Mouse (Mus musculus): ENCODE data around the gene Adm2. TPM values are rescaled to one million over a fixed set of nuclear protein-coding genes. Genes with fewer than 3 reads are reported as not detected.

Adm2 gene
- total and polyA plus RNA-seq, 3 experiments, result 0.23 to 4.5 (median 0.66) TPM

- Histone ChIP-seq H3K36me3 (replicated peaks in 1 of 2; ENCODE audit: control insufficient read depth in 1 of 2, insufficient read depth in 1 of 2, low read length in 1 of 2) (peaks cover 32 to 56% of the 10 kb centered on the region in 2 experiments), H3K4me1 (ENCODE audit: control insufficient read depth in 1 of 2, insufficient read depth in 2 of 2) (peaks cover 10 to 13% of the 10 kb centered on the region in 2 experiments), H3K79me2 (replicated peaks; ENCODE audit: control insufficient read depth, extremely low read depth, insufficient read depth, poor library complexity, severe bottlenecking) (peaks cover 22% of the 10 kb centered on the region), H3K27ac (ENCODE audit: insufficient read depth, low read depth) (no peak overlapping the region), H3K9me3 (replicated peaks; ENCODE audit: low read length) (no peaks in the 10 kb centered on the region), H3K27me3 (replicated peaks) (no peaks in the 10 kb centered on the region), H3K4me2 (ENCODE audit: insufficient read depth, low read depth, poor library complexity, severe bottlenecking) (no peak overlapping the region), H3K9ac (ENCODE audit: insufficient read depth, low read depth) (no peak overlapping the region), H3K4me3 (replicated peaks in 1 of 3; ENCODE audit: low read depth in 2 of 3, low read length in 2 of 3, poor library complexity in 1 of 3) (no peak overlapping the region)
- no peak for DNase-seq (ENCODE audit: extremely low read depth)
- TF ChIP-seq MXI1 (IDR thresholded peaks at IDR 0.05; ENCODE audit: low read depth, low read length), result no peak
- in situ Hi-C loops (cut with MboI; ENCODE audit: low pct_ligation_motif_present, low pct_unique_long_range_greater_than_20kb, low sequenced_read_pairs) (loop anchor here (25.0 kb wide), 1 partner anchor 240 kb away; the partner anchor contains the start of gene Tubgcp6), dilution Hi-C loops (cut with MboI; ENCODE audit: extremely low pct_ligation_motif_present, extremely low pct_unique_long_range_greater_than_20kb, low sequenced_read_pairs) (no loop called here)
These were observed 29.5 kb downstream of the Adm2 start for GRCm38 (mm10) chr15:89352054-89352453.

GRCm38 (mm10) chr15:89352795-89353194 is 30.3 kb downstream of the Adm2 start:
- no peak overlapping the region for H3K9ac ChIP-seq (ENCODE audit: insufficient read depth, low read depth)
- H3K36me3 ChIP-seq (replicated peaks in 1 of 2; ENCODE audit: control insufficient read depth in 1 of 2, insufficient read depth in 1 of 2, low read length in 1 of 2), result peaks cover 32 to 56% of the 10 kb centered on the region in 2 experiments
- in situ Hi-C loops (cut with MboI; ENCODE audit: low pct_ligation_motif_present, low pct_unique_long_range_greater_than_20kb, low sequenced_read_pairs), result loop anchor here (25.0 kb wide), 1 partner anchor 240 kb away; the partner anchor contains the start of gene Tubgcp6
- no peak for DNase-seq (ENCODE audit: extremely low read depth)
- TF ChIP-seq MAFK (IDR thresholded peaks at IDR 0.05; ENCODE audit: insufficient replicate concordance, low read length), result no peak
- no peaks in the 10 kb centered on the region for H3K27me3 ChIP-seq (replicated peaks)
- no peak overlapping the region for H3K4me3 ChIP-seq (replicated peaks in 1 of 3; ENCODE audit: low read depth in 2 of 3, low read length in 2 of 3, poor library complexity in 1 of 3)
- H3K27ac ChIP-seq (ENCODE audit: insufficient read depth, low read depth), result no peak overlapping the region
- peaks cover 29% of the 10 kb centered on the region for H3K79me2 ChIP-seq (replicated peaks; ENCODE audit: control insufficient read depth, extremely low read depth, insufficient read depth, poor library complexity, severe bottlenecking)
- dilution Hi-C loops (cut with MboI; ENCODE audit: extremely low pct_ligation_motif_present, extremely low pct_unique_long_range_greater_than_20kb, low sequenced_read_pairs), result no loop called here
- no peak overlapping the region for H3K4me2 ChIP-seq (ENCODE audit: insufficient read depth, low read depth, poor library complexity, severe bottlenecking)
- H3K9me3 ChIP-seq (replicated peaks; ENCODE audit: low read length), result no peaks in the 10 kb centered on the region
- peaks cover 10 to 21% of the 10 kb centered on the region in 2 experiments for H3K4me1 ChIP-seq (ENCODE audit: control insufficient read depth in 1 of 2, insufficient read depth in 2 of 2)

- Histone ChIP-seq H3K9ac (ENCODE audit: insufficient read depth, low read depth) (no peak overlapping the region), H3K36me3 (replicated peaks in 1 of 2; ENCODE audit: control insufficient read depth in 1 of 2, insufficient read depth in 1 of 2, low read length in 1 of 2) (peaks cover 36 to 56% of the 10 kb centered on the region in 2 experiments), H3K4me2 (ENCODE audit: insufficient read depth, low read depth, poor library complexity, severe bottlenecking) (peak overlapping the region; percentile 65; the same call in 1 of the 2 replicates), H3K4me3 (replicated peaks in 1 of 3; ENCODE audit: low read depth in 2 of 3, low read length in 2 of 3, poor library complexity in 1 of 3) (no peak overlapping the region), H3K9me3 (replicated peaks; ENCODE audit: low read length) (no peaks in the 10 kb centered on the region), H3K4me1 (ENCODE audit: control insufficient read depth in 1 of 2, insufficient read depth in 2 of 2) (peaks cover 12 to 30% of the 10 kb centered on the region in 2 experiments), H3K27me3 (replicated peaks) (no peaks in the 10 kb centered on the region), H3K79me2 (replicated peaks; ENCODE audit: control insufficient read depth, extremely low read depth, insufficient read depth, poor library complexity, severe bottlenecking) (peaks cover 39% of the 10 kb centered on the region), H3K27ac (ENCODE audit: insufficient read depth, low read depth) (no peak overlapping the region)
- DNase-seq (ENCODE audit: extremely low read depth), result no peak
- dilution Hi-C loops (cut with MboI; ENCODE audit: extremely low pct_ligation_motif_present, extremely low pct_unique_long_range_greater_than_20kb, low sequenced_read_pairs), result no loop called here
- TF ChIP-seq CHD2 (IDR thresholded peaks at IDR 0.05; ENCODE audit: low read length) (no peak), MXI1 (IDR thresholded peaks at IDR 0.05; ENCODE audit: low read depth, low read length) (no peak), RCOR1 (conservative IDR thresholded peaks at IDR 0.05; ENCODE audit: low read depth, low read length) (no peak), RAD21 (IDR thresholded peaks at IDR 0.05; ENCODE audit: low read depth, low read length) (no peak), ELF1 (IDR thresholded peaks at IDR 0.05; ENCODE audit: low read depth, low read length) (no peak), TCF12 (IDR thresholded peaks at IDR 0.05; ENCODE audit: low read depth, low read length) (no peak)
- in situ Hi-C loops (cut with MboI; ENCODE audit: low pct_ligation_motif_present, low pct_unique_long_range_greater_than_20kb, low sequenced_read_pairs), result loop anchor here (25.0 kb wide), 1 partner anchor 242 kb away; the partner anchor contains the start of gene Tubgcp6
These were observed 31.3 kb downstream of the Adm2 start for GRCm38 (mm10) chr15:89353837-89354236.
